Mouse (Mus musculus): ENCODE results near the gene Tmem170b.
A peak's percentile ranks its signal among the peaks of the same experiment; 100 is the strongest.

Gene Tmem170b

DNA sequence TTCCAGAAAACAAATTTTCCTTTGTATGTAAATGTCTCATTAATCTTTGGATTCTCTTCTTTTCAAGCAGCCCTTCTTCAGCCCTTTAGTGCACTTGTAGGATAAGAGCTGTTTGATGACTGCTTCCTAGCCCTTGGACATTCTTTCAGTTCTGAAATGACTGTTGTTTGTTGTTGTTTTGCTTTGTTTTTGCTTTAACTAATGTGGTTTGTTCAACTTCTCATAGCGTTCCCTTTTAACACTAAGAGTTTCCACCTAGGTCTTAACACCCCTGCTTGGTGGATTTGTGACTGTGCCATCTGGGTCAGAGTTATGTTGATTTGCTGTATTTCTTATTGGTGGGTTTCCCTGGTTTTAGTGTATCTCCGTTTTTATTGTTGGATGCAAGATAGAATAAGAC is 8.8 kb downstream of the Tmem170b start:
- no peak for DNase-seq (ENCODE audit: low read depth, low spot score)

GRCm38 (mm10) chr13:41614982-41615381 is 9.3 kb downstream of the Tmem170b start:
- DNase-seq (ENCODE audit: low read depth, low spot score) = no peak

DNA sequence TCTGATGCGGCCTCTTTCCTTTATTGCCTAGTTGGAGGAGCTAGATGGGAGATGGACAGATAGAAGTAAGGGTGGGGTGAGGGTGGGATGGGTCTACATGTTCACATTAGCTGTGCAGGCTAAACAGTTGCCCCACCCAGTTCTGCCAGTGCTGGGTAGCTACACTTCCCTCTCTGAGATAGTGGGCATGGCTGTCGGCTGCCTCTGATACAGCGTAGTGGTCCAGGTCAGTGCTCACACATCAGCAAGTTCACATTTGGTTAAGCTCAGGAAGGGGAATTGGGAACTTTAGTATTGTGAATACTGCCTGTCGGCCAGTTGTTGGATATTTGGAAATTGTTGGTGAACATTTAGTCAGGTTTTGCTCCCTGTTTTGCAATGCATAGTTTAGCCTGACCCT is 13.8 kb downstream of the Tmem170b start:
- no peak for DNase-seq (ENCODE audit: low read depth, low spot score)

DNA sequence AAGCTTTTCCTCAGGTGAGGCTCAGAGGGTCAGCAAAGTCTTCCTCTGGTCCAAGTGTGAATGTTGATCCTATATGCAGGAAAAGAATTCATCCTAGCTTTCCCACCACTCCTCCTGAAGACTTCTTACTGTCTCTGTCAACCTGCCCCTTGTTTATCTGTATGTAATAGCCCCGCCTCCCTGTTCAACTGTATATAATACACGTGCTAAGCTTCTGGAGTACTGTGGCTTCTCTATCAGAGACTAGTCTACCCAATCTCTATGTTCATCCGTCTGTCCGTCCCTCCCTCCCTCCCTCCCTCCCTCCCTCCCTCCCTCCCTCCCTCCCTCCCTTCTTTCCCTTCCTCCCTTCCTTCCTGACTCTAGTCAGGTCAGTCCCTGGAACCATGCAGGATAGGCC is 14.4 kb downstream of the Tmem170b start:
- no peak for DNase-seq (ENCODE audit: low read depth, low spot score)

DNA sequence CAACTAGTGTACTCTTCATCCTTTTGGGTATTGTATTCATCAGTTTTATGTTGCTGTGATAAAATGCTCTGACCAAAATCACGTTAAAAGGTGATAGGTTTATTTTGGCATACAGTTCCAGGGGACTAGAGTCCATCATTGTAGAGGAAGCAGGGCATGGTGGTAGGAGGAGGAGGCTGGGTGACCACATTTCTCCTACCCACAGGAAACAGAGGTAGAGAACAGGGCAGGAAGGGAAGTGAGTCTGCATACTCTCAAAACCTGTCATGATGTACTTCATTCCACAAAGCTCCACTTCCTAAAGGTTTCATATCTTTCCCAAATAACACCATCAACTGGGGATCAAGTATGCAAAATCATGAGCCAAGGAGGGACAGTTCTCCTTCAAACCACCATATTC is 18.4 kb downstream of the Tmem170b start:
- no peak for DNase-seq (ENCODE audit: low read depth, low spot score)

GRCm38 (mm10) chr13:41625248-41625647 is 19.5 kb downstream of the Tmem170b start:
- DNase-seq (ENCODE audit: low read depth, low spot score) = no peak

DNA sequence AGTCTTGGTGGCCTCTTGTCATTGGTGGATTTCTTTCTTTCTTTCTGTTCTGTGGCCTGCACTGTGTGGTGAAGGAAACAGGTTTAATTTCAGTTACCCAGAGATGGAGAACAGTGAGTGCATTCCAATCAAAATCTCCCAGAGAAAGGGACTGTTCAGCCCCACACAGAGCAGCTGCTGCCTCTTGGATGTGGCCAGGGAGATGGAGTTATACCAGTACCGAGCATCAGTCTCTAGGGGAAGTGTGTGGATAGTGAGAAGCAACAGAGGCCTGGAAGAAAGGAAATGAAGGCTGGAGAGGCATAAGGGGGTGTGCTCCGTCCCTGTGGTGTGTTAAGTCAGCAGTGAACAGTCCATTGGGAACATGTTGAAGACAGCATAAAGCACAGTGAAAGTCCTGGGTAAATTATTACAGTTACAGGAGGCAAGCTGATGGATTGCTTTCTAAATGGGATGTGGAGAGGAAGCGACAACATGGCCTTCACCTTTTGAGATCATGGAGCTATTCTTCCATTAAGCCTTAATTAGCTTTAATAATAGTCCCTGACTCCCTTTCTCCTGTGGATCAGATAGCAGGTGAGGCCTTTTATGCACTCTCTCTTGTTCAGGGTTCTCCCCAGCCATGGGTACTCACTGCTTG is 21.7 kb downstream of the Tmem170b start:
- no peak for DNase-seq (ENCODE audit: low read depth, low spot score)

DNA sequence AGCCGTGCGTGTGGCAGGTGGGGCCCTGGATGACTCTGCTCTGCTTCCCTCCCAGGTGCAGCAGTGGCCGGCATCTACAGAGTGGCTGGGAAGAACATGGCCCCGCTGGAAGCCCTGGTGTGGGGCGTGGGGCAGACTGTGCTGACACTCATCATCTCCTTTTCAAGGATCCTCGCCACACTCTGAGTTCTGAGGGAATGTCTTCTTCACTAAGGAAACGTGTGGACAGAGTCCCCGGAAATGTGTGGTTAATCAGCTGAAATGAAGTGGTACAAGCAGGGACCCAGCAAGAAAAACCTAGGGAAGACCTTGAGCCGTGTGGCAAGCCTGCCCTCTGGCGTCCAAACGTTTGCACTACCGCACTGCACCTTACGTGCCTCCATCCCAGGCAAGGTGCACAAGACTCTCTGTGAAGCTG is 28.7 kb downstream of the Tmem170b start:
- peak; percentile 47 for DNase-seq (ENCODE audit: low read depth, low spot score)

DNA sequence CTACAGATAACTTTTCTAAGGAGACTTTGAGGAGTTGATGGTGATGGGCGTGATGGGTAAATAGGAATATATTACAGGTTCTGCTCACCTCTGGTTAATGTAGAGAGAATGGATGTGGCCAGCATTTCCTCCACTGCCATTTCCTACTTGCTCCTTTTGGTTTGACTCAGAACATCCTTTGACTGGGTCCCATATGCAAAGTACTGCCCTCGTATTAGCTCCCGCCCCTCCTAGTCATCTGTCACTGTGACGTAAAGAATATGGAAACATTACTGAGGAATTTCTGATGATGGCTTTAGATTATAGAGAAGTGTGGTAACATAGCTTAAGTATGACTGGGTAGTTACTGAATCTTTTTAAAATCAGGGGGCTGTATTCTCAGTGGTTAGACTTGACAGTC is 32.4 kb downstream of the Tmem170b start:
- DNase-seq (ENCODE audit: low read depth, low spot score) = no peak

DNA sequence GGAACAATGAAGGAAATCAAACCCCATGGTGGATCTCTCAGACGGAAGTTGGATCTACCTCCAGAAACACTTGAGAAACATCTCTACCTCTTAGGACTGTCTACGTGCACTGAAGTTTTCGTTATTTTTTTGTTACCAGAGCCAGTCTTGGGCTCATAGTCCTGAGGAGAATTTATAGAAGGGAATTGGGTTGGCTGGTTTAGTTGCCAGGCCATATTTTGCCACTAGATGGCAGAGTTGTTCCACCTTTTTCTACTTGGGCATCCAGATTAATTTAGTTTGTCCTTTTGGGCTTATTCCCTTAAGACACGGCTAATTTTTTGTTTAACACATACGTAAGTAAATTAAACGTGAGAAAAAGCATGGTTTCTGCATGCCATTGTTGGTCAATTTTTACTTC is 37.1 kb downstream of the Tmem170b start:
- peak; percentile 40 for DNase-seq (ENCODE audit: low read depth, low spot score)

DNA sequence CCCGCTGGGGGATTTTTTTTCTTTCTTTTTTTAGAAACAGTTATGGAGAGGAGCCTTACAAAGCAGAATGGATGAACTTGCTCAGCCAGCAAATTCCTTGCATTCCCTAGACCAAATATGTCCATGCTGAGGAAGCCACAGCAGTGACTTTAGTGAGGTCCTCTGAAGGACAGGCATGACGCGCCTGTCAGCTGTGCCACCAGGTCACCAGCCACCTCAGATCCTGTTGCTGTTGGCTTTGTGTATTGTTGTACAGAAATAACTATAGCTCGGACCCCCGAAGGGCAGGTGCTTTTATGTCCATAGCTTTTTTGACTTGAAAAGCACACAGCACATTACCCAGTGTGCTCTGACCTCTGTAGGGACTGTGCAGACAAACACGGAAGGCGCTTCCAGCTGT is 38.1 kb downstream of the Tmem170b start:
- no peak for DNase-seq (ENCODE audit: low read depth, low spot score)

GRCm38 (mm10) chr13:41644591-41645482 is 39.1 kb downstream of the Tmem170b start:
- no peak for DNase-seq (ENCODE audit: low read depth, low spot score)

DNA sequence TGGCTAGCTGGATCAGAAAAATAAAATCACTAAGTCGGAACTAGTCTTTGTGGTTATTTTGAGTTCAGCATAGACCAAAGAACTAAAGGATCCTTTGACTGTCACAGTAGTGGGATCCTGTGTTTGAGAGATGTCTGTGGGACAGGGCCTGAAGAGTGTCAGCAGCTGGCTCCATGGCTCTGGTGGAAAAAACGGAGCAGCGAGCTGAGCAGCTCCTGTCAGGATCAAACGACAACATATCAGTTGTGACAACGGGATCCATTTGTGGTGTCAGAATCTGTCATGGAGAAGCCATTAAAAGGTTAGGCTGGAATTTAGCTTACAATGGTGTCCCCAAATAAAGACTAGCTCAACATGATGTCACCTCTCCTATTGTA is 39.8 kb downstream of the Tmem170b start:
- no peak for DNase-seq (ENCODE audit: low read depth, low spot score)

DNA sequence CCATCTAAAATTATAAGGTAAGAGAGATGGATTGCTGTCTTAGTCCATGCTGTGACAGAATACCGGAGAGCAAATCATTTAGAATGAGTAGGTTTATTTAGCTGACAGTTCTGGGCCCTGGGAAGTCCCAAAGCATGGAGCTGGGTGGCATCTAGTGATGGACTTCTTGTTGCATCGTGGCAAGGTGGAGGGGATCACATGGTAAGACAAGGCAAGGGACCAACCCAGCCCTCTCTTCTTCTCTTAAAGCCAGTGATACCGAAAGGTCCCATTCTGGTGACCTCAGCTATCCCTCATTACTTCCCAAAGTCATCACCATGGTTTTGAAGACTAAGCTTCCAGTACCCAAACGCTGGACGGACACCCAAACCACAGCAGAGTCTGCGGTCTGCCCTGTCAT is 42.3 kb downstream of the Tmem170b start:
- DNase-seq (ENCODE audit: low read depth, low spot score) = no peak

DNA sequence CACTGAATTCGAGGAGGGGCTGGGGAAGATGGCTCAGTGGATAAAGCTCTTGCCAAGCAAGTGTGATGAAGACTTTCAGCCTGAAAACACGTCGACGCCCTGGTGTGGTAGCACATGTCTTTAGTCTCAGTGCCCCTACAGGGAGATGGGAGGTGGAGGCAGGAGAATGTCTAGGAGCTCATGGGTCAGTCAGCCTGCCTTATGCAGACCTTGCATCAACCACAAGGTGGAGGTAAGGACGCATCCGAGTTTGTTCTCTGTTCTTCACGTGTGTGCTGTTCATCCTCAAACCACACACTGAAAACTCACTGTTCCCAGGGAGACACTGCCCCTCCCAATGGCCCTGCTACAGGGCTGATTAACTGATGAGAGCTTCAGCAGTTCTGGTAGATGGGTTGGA is 45.0 kb downstream of the Tmem170b start:
- DNase-seq (ENCODE audit: low read depth, low spot score) = no peak

- no peak for DNase-seq (ENCODE audit: low read depth, low spot score)
These were observed 48.1 kb downstream of the Tmem170b start for GRCm38 (mm10) chr13:41653791-41654190.

- DNase-seq (ENCODE audit: low read depth, low spot score) = no peak
These were observed 49.9 kb downstream of the Tmem170b start for GRCm38 (mm10) chr13:41655576-41656090.

GRCm38 (mm10) chr13:41660052-41660793 is 54.5 kb downstream of the Tmem170b start:
- no peak for DNase-seq (ENCODE audit: low read depth, low spot score)

DNA sequence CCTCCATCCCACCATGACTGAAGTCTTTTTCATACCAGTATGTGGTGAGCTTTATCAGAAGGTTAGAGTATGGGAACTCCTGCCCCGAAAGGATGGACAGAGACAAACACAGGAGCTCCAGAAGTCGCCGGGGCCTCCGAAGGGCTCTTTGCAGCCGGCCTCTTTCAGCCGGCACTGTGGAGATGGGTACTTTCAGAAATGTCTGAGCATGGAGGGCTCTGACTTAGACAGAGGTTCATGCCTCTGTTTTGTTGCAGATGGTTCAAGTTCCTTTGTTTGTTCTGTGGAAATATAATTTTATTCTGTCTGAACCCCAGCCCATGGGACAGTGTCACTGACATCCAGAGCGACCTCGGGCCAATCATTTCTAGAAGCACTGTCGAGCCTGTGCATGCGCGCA is 55.4 kb downstream of the Tmem170b start:
- DNase-seq (ENCODE audit: low read depth, low spot score) = no peak

GRCm38 (mm10) chr13:41662401-41663070 is 56.8 kb downstream of the Tmem170b start:
- no peak for DNase-seq (ENCODE audit: low read depth, low spot score)

- no peak for DNase-seq (ENCODE audit: low read depth, low spot score)
These were observed 57.9 kb downstream of the Tmem170b start for GRCm38 (mm10) chr13:41663501-41664195.
